Mouse (Mus musculus): ENCODE measurements at regions not wholly inside any gene's neighbourhood (a gene's known extent, or its start where the extent isn't known, plus 50 kb on each side); places are given as distances from the start of the nearest gene placed in this dataset.

- TF ChIP-seq POLR2A (IDR thresholded peaks at IDR 0.05; ENCODE audit: extremely low read depth, insufficient read depth, low read length) (no peak), CTCF (IDR thresholded peaks at IDR 0.05; ENCODE audit: low read depth, low read length) (no peak)
These were observed 266.1 kb upstream of the Dynlrb2 start for GRCm38 (mm10) chr8:116238670-116239069.

Data from liver, adult 2 months (tissue).